Mouse (Mus musculus) midbrain, postnatal 0 days (tissue): ENCODE measurements at regions not wholly inside any gene's neighbourhood (a gene's known extent, or its start where the extent isn't known, plus 50 kb on each side); places are given as distances from the start of the nearest gene placed in this dataset.

Experiments used
- ATAC-seq: fragments of 200-750 bp; cut with Nextera tagmentation; 2 replicates; pipeline ENCODE4 v1.8.0; 2017; ENCODE audit warnings: moderate number of reproducible peaks, mild to moderate bottlenecking, moderate TSS enrichment, moderate library complexity; ENCODE audit not compliant: low FRiP score
- DNase-seq: peaks from one replicate; pipeline ENCODE4 v3.0.0-alpha.2; 2015; ENCODE audit warnings: low spot score
- H3K27ac ChIP-seq: fragments of 300-500 bp; sonication (generic); 2 replicates; pipeline ENCODE4 v1.5.1; 2014; ENCODE audit warnings: low read depth, mild to moderate bottlenecking, low read length, mixed read lengths
- H3K27me3 ChIP-seq: fragments of 300-500 bp; sonication (generic); 2 replicates; pipeline ENCODE4 v1.6.1; 2014; ENCODE audit warnings: low read length, control low read depth, mixed read lengths; ENCODE audit not compliant: insufficient read depth
- H3K36me3 ChIP-seq: fragments of 300-500 bp; sonication (generic); 2 replicates; pipeline ENCODE4 v1.6.1; 2014; ENCODE audit warnings: low read length, control low read depth, mixed read lengths; ENCODE audit not compliant: insufficient read depth
- H3K4me1 ChIP-seq: fragments of 300-500 bp; sonication (generic); 2 replicates; pipeline ENCODE4 v1.6.1; 2014; ENCODE audit warnings: mild to moderate bottlenecking, control low read depth, antibody characterized with exemption, low read length, mixed read lengths; ENCODE audit not compliant: insufficient read depth
- H3K4me2 ChIP-seq: fragments of 300-500 bp; sonication (generic); 2 replicates; pipeline ENCODE4 v1.6.1; 2014; ENCODE audit warnings: low read depth, mild to moderate bottlenecking, low read length, mixed read lengths; ENCODE audit not compliant: poor library complexity, severe bottlenecking
- H3K4me3 ChIP-seq: fragments of 300-500 bp; sonication (generic); 2 replicates; pipeline ENCODE4 v1.5.1; 2014; ENCODE audit warnings: low read depth, mild to moderate bottlenecking, low read length, moderate library complexity
- H3K9ac ChIP-seq: fragments of 300-500 bp; sonication (generic); replicated peaks from 2 replicates; pipeline ENCODE4 v1.6.1; 2014; ENCODE audit warnings: mild to moderate bottlenecking, low read length, moderate library complexity, mixed read lengths; ENCODE audit not compliant: poor library complexity, severe bottlenecking
- H3K9me3 ChIP-seq: fragments of 300-500 bp; sonication (generic); 2 replicates; pipeline ENCODE4 v1.6.1; 2016; ENCODE audit warnings: low read length, control low read depth
- CTCF ChIP-seq: IDR thresholded peaks from 2 replicates; pipeline ENCODE4 v1.5.1; 2016; ENCODE audit warnings: antibody characterized with exemption, mild to moderate bottlenecking
- WGBS: fragments of 180-500 bp; shearing (Covaris S2); extraction: QIAGEN DNeasy Blood & Tissue Kit; methylation state at CpG from one replicate; pipeline ENCODE4 v1.1.7; 2014; 5-methylcytosine and 5-hydroxymethylcytosine counted together

DNA sequence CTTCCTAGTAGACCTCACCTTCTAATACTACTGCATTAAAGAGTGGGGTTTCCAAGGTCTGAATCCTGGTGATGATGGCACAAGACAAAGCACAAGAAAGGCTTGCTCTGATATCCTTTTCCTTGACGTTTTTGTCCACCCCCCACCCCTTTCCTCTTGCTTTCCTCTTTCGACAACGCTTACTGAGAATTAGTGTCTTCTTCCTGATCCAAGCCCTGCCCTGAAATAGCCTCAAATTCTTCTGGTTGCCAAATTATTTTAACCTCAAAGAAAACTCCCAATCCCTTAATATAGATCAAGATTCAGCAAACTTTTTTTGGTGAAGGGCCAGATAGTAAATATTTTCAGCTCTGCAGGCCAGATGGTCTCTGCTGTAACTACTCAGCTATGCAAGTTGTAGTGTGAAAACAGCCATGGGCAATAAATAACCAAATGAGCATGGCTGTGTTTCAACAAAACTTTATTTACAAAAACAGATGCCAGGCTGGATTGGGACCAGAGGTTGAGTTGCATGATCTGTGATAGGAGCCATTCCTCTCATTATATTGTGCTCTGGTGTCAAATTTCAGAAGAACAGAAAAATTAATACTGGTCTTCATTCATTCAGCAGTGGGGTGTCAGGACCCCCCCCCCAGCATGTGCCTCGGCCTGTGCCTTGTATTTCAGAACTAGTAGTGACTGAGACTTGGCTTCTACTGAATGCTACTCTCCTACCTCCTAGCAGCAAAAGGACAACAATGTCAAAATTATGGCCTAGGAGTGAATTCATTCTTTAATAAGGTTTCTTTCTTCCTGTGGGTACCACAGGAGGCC is 218.5 kb upstream of the Nrip1 start:
- no peaks in the 10 kb centered on the region for H3K4me1 ChIP-seq
- WGBS: 87% methylated on average over 4 of the region's 4 CpGs
- DNase-seq: peak; percentile 21
- TF ChIP-seq CTCF: no peak
- H3K27ac ChIP-seq: no peak overlapping the region
- no peaks in the 10 kb centered on the region for H3K36me3 ChIP-seq
- no peak overlapping the region for H3K9ac ChIP-seq
- H3K27me3 ChIP-seq: no peaks in the 10 kb centered on the region
- H3K4me3 ChIP-seq: no peak overlapping the region
- no peak for ATAC-seq
- H3K9me3 ChIP-seq: no peaks in the 10 kb centered on the region
- H3K4me2 ChIP-seq: no peak overlapping the region

GRCm38 (mm10) chr16:76589791-76590190 is 216.2 kb upstream of the Nrip1 start:
- TF ChIP-seq CTCF: no peak

GRCm38 (mm10) chr16:76577206-76577605 is 203.6 kb upstream of the Nrip1 start:
- no peak overlapping the region for H3K9ac ChIP-seq
- no peak overlapping the region for H3K4me2 ChIP-seq
- H3K4me1 ChIP-seq: no peaks in the 10 kb centered on the region
- no peak overlapping the region for H3K27ac ChIP-seq
- H3K27me3 ChIP-seq: no peaks in the 10 kb centered on the region
- no peaks in the 10 kb centered on the region for H3K9me3 ChIP-seq
- no peak for TF ChIP-seq CTCF
- no peaks in the 10 kb centered on the region for H3K36me3 ChIP-seq
- DNase-seq (no peak), ATAC-seq (no peak)
- no peak overlapping the region for H3K4me3 ChIP-seq
- 84% methylated on average over 2 of the region's 2 CpGs for WGBS

More at GRCm38 (mm10) chr16:76589791-76590190, 216.2 kb upstream of the Nrip1 start:
- Histone ChIP-seq H3K9me3 (no peaks in the 10 kb centered on the region), H3K36me3 (no peaks in the 10 kb centered on the region), H3K27me3 (no peaks in the 10 kb centered on the region), H3K9ac (no peak overlapping the region), H3K27ac (no peak overlapping the region), H3K4me2 (no peak overlapping the region), H3K4me1 (no peaks in the 10 kb centered on the region), H3K4me3 (no peak overlapping the region)
- no peak for DNase-seq
- no peak for ATAC-seq
- WGBS: 82% methylated on average over 2 of the region's 2 CpGs

GRCm38 (mm10) chr16:76575281-76575680 is 201.7 kb upstream of the Nrip1 start:
- peak; percentile 8 for DNase-seq
- Histone ChIP-seq H3K36me3 (no peaks in the 10 kb centered on the region), H3K9ac (no peak overlapping the region), H3K4me2 (no peak overlapping the region), H3K9me3 (no peaks in the 10 kb centered on the region), H3K27me3 (no peaks in the 10 kb centered on the region), H3K4me1 (no peaks in the 10 kb centered on the region), H3K4me3 (no peak overlapping the region), H3K27ac (no peak overlapping the region)
- no peak for ATAC-seq
- WGBS: 60% methylated on average over 3 of the region's 3 CpGs
- no peak for TF ChIP-seq CTCF

DNA sequence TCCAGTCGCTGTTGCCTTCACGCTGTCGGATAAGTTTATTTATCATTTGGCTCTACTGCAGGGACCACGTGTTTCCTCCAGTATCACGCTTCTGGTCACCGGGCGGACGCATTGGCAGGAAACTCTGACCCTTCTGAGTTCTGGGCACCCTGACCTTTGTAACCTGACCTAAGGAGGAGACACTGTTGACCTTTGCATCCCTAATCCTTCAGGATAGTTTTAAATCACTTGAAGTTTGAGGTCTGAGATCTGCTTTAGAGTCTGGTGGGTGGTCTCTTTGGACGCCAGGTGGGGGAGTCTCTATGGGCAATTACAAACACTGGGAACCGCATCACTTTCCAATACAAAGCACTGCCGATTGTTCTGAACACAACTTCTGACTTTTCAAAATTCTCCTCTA is 192.6 kb upstream of the Nrip1 start:
- no peaks in the 10 kb centered on the region for H3K36me3 ChIP-seq
- H3K9ac ChIP-seq: no peak overlapping the region
- H3K27me3 ChIP-seq: no peaks in the 10 kb centered on the region
- H3K27ac ChIP-seq: no peak overlapping the region
- TF ChIP-seq CTCF: no peak
- H3K9me3 ChIP-seq: no peaks in the 10 kb centered on the region
- no peak overlapping the region for H3K4me2 ChIP-seq
- ATAC-seq: no peak
- WGBS: 40% methylated on average over 11 of the region's 11 CpGs
- H3K4me3 ChIP-seq: no peak overlapping the region
- H3K4me1 ChIP-seq: no peaks in the 10 kb centered on the region
- DNase-seq: no peak

- Histone ChIP-seq H3K9ac (no peak overlapping the region), H3K27me3 (no peaks in the 10 kb centered on the region), H3K4me2 (no peak overlapping the region), H3K27ac (no peak overlapping the region), H3K4me1 (no peaks in the 10 kb centered on the region), H3K4me3 (no peak overlapping the region), H3K36me3 (no peaks in the 10 kb centered on the region), H3K9me3 (no peaks in the 10 kb centered on the region)
- DNase-seq (no peak), ATAC-seq (no peak)
- TF ChIP-seq CTCF: no peak
- 86% methylated on average over 4 of the region's 4 CpGs for WGBS
Measured at GRCm38 (mm10) chr16:76554846-76555245, 181.2 kb upstream of the Nrip1 start.
